In genomic region chr17:65400914-65401313, GRCm38 (mm10) we compare ENCODE assay signal across 13 mouse cellular contexts.
DNase-seq lines count a peak whose midpoint lies in the region; ATAC-seq and TF ChIP-seq lines count a peak whose summit lies in the region.
"Had no signal": no experiment of that assay in that cellular context is flagged by ENCODE, and none has a peak within 500 bp of the region (broad histone marks: within the 10 kb centered on the region; RNA-seq: fewer than 3 reads in every experiment).

No protein-coding gene starts in this region.

- H3K36me3 ChIP-seq in forebrain, postnatal 0 days (ENCODE audit: insufficient read depth), result no peaks in the 10 kb centered on the region
- H3K36me3 ChIP-seq in forebrain, embryonic 10.5 days (replicated peaks), result no peaks in the 10 kb centered on the region
- no peaks in the 10 kb centered on the region for H3K36me3 ChIP-seq in lung, postnatal 0 days (ENCODE audit: insufficient read depth, low read length)
- H3K36me3 ChIP-seq: hindbrain, embryonic 15.5 days; liver, embryonic 13.5 days had no signal

- no peak for TF ChIP-seq EP300 in lung, postnatal 0 days (IDR thresholded peaks at IDR 0.05)

- DNase-seq in forebrain, postnatal 0 days, result no peak
- DNase-seq in forebrain, embryonic 10.5 days (ENCODE audit: extremely low spot score, low spot score), result no peak
- peak; percentile 2 for DNase-seq in lung, postnatal 36 days
- no peak for DNase-seq in lung, postnatal 0 days (ENCODE audit: low spot score)
- DNase-seq in brain, adult 2 months (ENCODE audit: low read depth, low spot score), result peak; percentile 2
- DNase-seq in kidney, postnatal 36 days, result peak; percentile 91 to 93
- DNase-seq in embryo, embryonic 11 days, result no peak
- no peak for DNase-seq in left cerebral cortex, adult 8-10 months (ENCODE audit: low spot score in 2 of 2)
- DNase-seq: gastrocnemius, postnatal 36 days; layer of hippocampus, adult 9-11 months; liver, embryonic 13.5 days had no signal

- no peak overlapping the region for H3K4me2 ChIP-seq in forebrain, postnatal 0 days (ENCODE audit: low read depth)
- no peak overlapping the region for H3K4me2 ChIP-seq in lung, postnatal 0 days (replicated peaks; ENCODE audit: low read depth, low read length)
- H3K4me2 ChIP-seq: hindbrain, embryonic 15.5 days; liver, embryonic 13.5 days had no signal

- WGBS in forebrain, postnatal 0 days, result 46% methylated on average over 1 of the region's 1 CpGs
- WGBS in forebrain, embryonic 10.5 days, result 83% methylated on average over 1 of the region's 1 CpGs
- WGBS in lung, postnatal 0 days, result 67% methylated on average over 1 of the region's 1 CpGs

- no peak for TF ChIP-seq CTCF in forebrain, postnatal 0 days (IDR thresholded peaks at IDR 0.05; ENCODE audit: low read depth)
- TF ChIP-seq CTCF in lung, postnatal 0 days (IDR thresholded peaks at IDR 0.05), result no peak

- no peak overlapping the region for H3K4me3 ChIP-seq in forebrain, postnatal 0 days (ENCODE audit: low read depth, low read length)
- no peak overlapping the region for H3K4me3 ChIP-seq in forebrain, embryonic 10.5 days
- H3K4me3 ChIP-seq in lung, postnatal 0 days (ENCODE audit: low read depth, low read length), result no peak overlapping the region
- H3K4me3 ChIP-seq: hindbrain, embryonic 15.5 days; liver, embryonic 13.5 days had no signal

- H3K9ac ChIP-seq in forebrain, postnatal 0 days, result no peak overlapping the region
- H3K9ac ChIP-seq in lung, postnatal 0 days (replicated peaks; ENCODE audit: low read depth), result no peak overlapping the region
- H3K9ac ChIP-seq: hindbrain, embryonic 15.5 days; liver, embryonic 13.5 days had no signal

- no peaks in the 10 kb centered on the region for H3K9me3 ChIP-seq in forebrain, postnatal 0 days (ENCODE audit: low read length)
- no peaks in the 10 kb centered on the region for H3K9me3 ChIP-seq in forebrain, embryonic 10.5 days
- no peaks in the 10 kb centered on the region for H3K9me3 ChIP-seq in lung, postnatal 0 days (ENCODE audit: low read length)
- H3K9me3 ChIP-seq: hindbrain, embryonic 15.5 days; liver, embryonic 13.5 days had no signal

- no peaks in the 10 kb centered on the region for H3K4me1 ChIP-seq in forebrain, postnatal 0 days (ENCODE audit: insufficient read depth)
- H3K4me1 ChIP-seq in forebrain, embryonic 10.5 days, result peaks cover 3% of the 10 kb centered on the region
- H3K4me1 ChIP-seq in lung, postnatal 0 days (ENCODE audit: insufficient read depth, low read depth, low read length), result no peaks in the 10 kb centered on the region
- H3K4me1 ChIP-seq: liver, embryonic 13.5 days had no signal

- no peaks in the 10 kb centered on the region for H3K27me3 ChIP-seq in forebrain, postnatal 0 days (ENCODE audit: insufficient read depth, low read length)
- H3K27me3 ChIP-seq in forebrain, embryonic 10.5 days (ENCODE audit: poor library complexity, severe bottlenecking), result no peaks in the 10 kb centered on the region
- H3K27me3 ChIP-seq in lung, postnatal 0 days (replicated peaks; ENCODE audit: insufficient read depth, low read length), result no peaks in the 10 kb centered on the region
- H3K27me3 ChIP-seq: hindbrain, embryonic 15.5 days; liver, embryonic 13.5 days had no signal

- ATAC-seq in forebrain, postnatal 0 days, result peak; percentile 67
- no peak for ATAC-seq in lung, postnatal 0 days

- no peak overlapping the region for H3K27ac ChIP-seq in forebrain, postnatal 0 days (ENCODE audit: low read depth, low read length)
- H3K27ac ChIP-seq in forebrain, embryonic 10.5 days, result no peak overlapping the region
- H3K27ac ChIP-seq in lung, postnatal 0 days (ENCODE audit: low read length), result no peak overlapping the region
- H3K27ac ChIP-seq: hindbrain, embryonic 15.5 days; liver, embryonic 13.5 days; macrophage had no signal

Comparison
In these comparisons a context has a peak if more than half of its experiments do, and no peak if none do; other contexts are left out.
1. DNase-seq: peak in lung, postnatal 36 days (single experiment), brain, adult 2 months (single experiment) and kidney, postnatal 36 days (2 of 2); none in forebrain, postnatal 0 days (single experiment), forebrain, embryonic 10.5 days (single experiment), lung, postnatal 0 days (single experiment), embryo, embryonic 11 days (single experiment) and left cerebral cortex, adult 8-10 months (0 of 2).